Mouse (Mus musculus): ENCODE measurements around the gene Itpkc. TPM values are rescaled to one million over a fixed set of nuclear protein-coding genes. Genes with fewer than 3 reads are reported as not detected.

Gene Itpkc
- total and polyA plus RNA-seq, 2 experiments from 2014 or later: 4.7 to 15.3 TPM

DNA sequence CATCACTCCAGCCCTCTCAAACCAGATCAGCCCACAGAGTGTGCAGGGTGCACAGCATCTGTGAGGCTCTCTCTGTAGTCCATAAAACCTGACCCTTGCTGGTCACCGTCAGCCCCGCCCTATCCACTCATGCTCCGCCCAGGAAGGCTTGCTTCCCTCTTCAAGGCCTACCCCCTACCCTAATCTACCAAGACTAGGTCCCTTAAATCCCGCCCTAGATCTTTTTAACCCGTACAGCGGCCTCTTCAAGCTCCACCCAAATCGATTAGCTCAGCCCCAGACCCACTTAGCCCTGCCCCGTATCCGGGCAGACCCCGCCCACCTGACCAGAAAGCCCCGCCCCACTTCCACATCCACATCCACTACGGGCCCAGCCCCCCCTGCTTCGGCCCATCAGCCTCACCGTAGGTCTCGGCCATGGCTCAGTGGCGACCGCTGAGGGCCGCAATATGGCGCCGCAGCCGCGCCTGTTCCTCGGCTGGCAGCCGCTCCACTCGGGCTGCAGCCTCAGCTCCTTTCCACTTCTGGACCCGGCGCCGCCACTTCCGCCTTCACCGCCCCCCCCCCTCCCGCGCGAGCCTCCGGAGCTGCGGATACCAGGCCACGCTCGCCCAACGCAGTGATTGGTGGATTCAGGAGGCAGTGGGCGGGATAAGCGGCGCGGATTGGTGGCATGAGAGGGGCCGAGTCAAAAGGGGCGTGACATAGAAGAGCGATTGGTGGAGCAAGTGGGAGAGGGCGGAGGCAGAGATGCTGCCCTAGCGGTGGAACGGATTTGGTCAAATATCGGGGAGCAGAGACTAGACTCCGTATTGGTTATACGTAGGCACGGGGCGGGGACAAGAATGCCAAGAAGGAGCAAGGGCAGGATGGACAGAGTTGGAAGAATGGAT, 49.9 kb downstream of the Itpkc start, which contains the start of gene Rab4b:
TSS of gene Rab4b (minus strand) at position 573 of the 893 bp plus-strand sequence.
- Histone ChIP-seq H3K9me3 (ENCODE audit: low read length) (no peaks in the 10 kb centered on the region), H3K27ac (ENCODE audit: low read depth, low read length) (peak within 1 kb of the TSS; percentile 92), H3K36me3 (ENCODE audit: insufficient read depth, low read length) (peaks cover 20% of the 10 kb centered on the region), H3K4me3 (ENCODE audit: low read depth, low read length) (peak within 1 kb of the TSS; percentile 62), H3K4me2 (ENCODE audit: low read depth, low read length, poor library complexity, severe bottlenecking) (peak within 1 kb of the TSS; percentile 58), H3K4me1 (ENCODE audit: insufficient read depth, low read length) (no peaks in the 10 kb centered on the region), H3K27me3 (ENCODE audit: insufficient read depth, low read length) (no peaks in the 10 kb centered on the region), H3K9ac (replicated peaks; ENCODE audit: low read length, poor library complexity, severe bottlenecking) (peak within 1 kb of the TSS; percentile 72)
- DNase-seq (ENCODE audit: low spot score): peak; percentile 99
- peak; percentile 98 for ATAC-seq (ENCODE audit: low FRiP score)
- peak; percentile 82 for TF ChIP-seq CTCF (IDR thresholded peaks at IDR 0.05)
- WGBS: under 1% methylated on average over 52 of the region's 53 CpGs

DNA sequence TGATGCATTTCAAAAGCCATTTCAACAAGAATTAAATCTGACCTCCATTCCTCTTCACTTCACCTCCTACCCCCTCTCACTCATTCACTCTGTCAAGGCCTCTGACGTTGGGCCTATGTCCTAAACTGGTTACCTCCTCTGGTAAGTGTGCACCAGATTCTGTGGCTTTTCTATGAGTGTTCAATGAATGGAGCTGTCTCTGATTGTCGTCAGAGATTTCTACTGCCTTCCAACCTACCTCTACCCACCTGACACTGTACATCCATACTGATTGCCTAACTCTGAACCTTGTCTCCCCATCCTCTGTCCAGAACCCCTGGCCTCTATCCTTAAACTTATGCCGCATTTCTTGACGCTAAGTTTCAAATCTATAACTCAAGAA, 50.5 kb downstream of the Itpkc start:
- WGBS: 15% methylated on average over 4 of the region's 4 CpGs
- no peak; the same call in 1 of the 2 replicates for ATAC-seq (ENCODE audit: low FRiP score)
- TF ChIP-seq CTCF (IDR thresholded peaks at IDR 0.05): no peak

GRCm38 (mm10) chr7:27174896-27175295, 53.6 kb downstream of the Itpkc start:
- ATAC-seq (ENCODE audit: low FRiP score) (no peak), DNase-seq (ENCODE audit: low spot score) (no peak)
- no peak overlapping the region for H3K4me3 ChIP-seq (ENCODE audit: low read depth, low read length)
- H3K9ac ChIP-seq (replicated peaks; ENCODE audit: low read length, poor library complexity, severe bottlenecking): no peak overlapping the region
- H3K27ac ChIP-seq (ENCODE audit: low read depth, low read length): no peak overlapping the region
- no peaks in the 10 kb centered on the region for H3K9me3 ChIP-seq (ENCODE audit: low read length)
- no peaks in the 10 kb centered on the region for H3K4me1 ChIP-seq (ENCODE audit: insufficient read depth, low read length)
- whole genome bisulfite sequencing: 94% methylated on average over 7 of the region's 7 CpGs
- peaks cover 41% of the 10 kb centered on the region for H3K36me3 ChIP-seq (ENCODE audit: insufficient read depth, low read length)
- no peak overlapping the region for H3K4me2 ChIP-seq (ENCODE audit: low read depth, low read length, poor library complexity, severe bottlenecking)
- TF ChIP-seq CTCF (IDR thresholded peaks at IDR 0.05): no peak
- no peaks in the 10 kb centered on the region for H3K27me3 ChIP-seq (ENCODE audit: insufficient read depth, low read length)

More for the DNA sequence above, 50.5 kb downstream of the Itpkc start:
- no peak for DNase-seq (ENCODE audit: low spot score)
- no peaks in the 10 kb centered on the region for H3K4me1 ChIP-seq (ENCODE audit: insufficient read depth, low read length)
- H3K4me2 ChIP-seq (ENCODE audit: low read depth, low read length, poor library complexity, severe bottlenecking): peak overlapping the region; percentile 58
- H3K9ac ChIP-seq (replicated peaks; ENCODE audit: low read length, poor library complexity, severe bottlenecking): peak overlapping the region; percentile 72
- H3K4me3 ChIP-seq (ENCODE audit: low read depth, low read length): peak overlapping the region; percentile 62
- peak overlapping the region; percentile 92 for H3K27ac ChIP-seq (ENCODE audit: low read depth, low read length)
- peaks cover 25% of the 10 kb centered on the region for H3K36me3 ChIP-seq (ENCODE audit: insufficient read depth, low read length)
- no peaks in the 10 kb centered on the region for H3K27me3 ChIP-seq (ENCODE audit: insufficient read depth, low read length)
- H3K9me3 ChIP-seq (ENCODE audit: low read length): no peaks in the 10 kb centered on the region

DNA sequence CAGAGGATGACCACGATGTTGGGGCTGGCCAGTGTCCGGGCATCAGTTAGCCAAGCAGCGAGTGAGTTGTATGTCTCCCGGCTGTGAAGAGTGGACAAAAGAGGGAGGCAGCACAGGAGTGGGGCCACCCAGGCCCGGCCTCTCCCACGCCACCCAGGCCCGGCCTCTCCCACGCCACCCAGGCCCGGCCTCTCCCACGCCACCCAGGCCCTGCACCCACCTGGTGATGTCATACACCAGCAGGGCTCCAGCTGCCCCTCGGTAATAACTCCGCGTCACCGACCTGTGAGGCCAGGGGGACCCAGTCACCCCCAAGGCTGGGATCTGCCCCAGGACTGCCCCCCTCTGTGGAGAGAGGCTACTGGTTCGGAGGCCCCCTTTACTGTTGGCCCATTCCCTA, 54.0 kb downstream of the Itpkc start:
- peaks cover 41% of the 10 kb centered on the region for H3K36me3 ChIP-seq (ENCODE audit: insufficient read depth, low read length)
- H3K27me3 ChIP-seq (ENCODE audit: insufficient read depth, low read length): no peaks in the 10 kb centered on the region
- no peak overlapping the region for H3K4me2 ChIP-seq (ENCODE audit: low read depth, low read length, poor library complexity, severe bottlenecking)
- H3K4me1 ChIP-seq (ENCODE audit: insufficient read depth, low read length): no peaks in the 10 kb centered on the region
- no peak overlapping the region for H3K27ac ChIP-seq (ENCODE audit: low read depth, low read length)
- no peaks in the 10 kb centered on the region for H3K9me3 ChIP-seq (ENCODE audit: low read length)
- H3K9ac ChIP-seq (replicated peaks; ENCODE audit: low read length, poor library complexity, severe bottlenecking): no peak overlapping the region
- no peak for DNase-seq (ENCODE audit: low spot score)
- no peak overlapping the region for H3K4me3 ChIP-seq (ENCODE audit: low read depth, low read length)
- 94% methylated on average over 15 of the region's 15 CpGs for WGBS
- ATAC-seq (ENCODE audit: low FRiP score): no peak
- TF ChIP-seq CTCF (IDR thresholded peaks at IDR 0.05): no peak

DNA sequence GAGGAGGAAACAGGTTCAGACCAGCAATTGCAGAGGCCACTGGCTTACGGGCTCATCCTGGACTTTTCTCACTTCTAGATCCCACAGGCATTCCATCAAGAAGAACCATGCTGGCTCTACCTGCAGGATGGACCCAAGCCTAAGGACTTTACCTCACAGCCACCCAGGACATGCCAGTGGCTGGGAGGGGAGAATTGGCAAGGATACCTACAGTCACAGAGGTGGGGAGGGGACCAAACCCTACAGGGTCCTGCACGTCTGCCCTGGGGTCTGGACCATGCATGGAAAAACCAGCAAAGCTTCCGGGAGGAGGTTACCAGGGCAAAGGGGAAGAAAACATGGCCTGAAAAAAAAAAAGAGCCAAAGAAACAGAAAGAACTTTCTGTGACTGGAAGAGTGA, 57.5 kb downstream of the Itpkc start:
- no peak overlapping the region for H3K4me2 ChIP-seq (ENCODE audit: low read depth, low read length, poor library complexity, severe bottlenecking)
- H3K4me1 ChIP-seq (ENCODE audit: insufficient read depth, low read length): no peaks in the 10 kb centered on the region
- H3K36me3 ChIP-seq (ENCODE audit: insufficient read depth, low read length): peaks cover 41% of the 10 kb centered on the region
- DNase-seq (ENCODE audit: low spot score) (no peak), ATAC-seq (ENCODE audit: low FRiP score) (no peak)
- no peak overlapping the region for H3K9ac ChIP-seq (replicated peaks; ENCODE audit: low read length, poor library complexity, severe bottlenecking)
- no peak for TF ChIP-seq CTCF (IDR thresholded peaks at IDR 0.05)
- no peak overlapping the region for H3K27ac ChIP-seq (ENCODE audit: low read depth, low read length)
- H3K9me3 ChIP-seq (ENCODE audit: low read length): no peaks in the 10 kb centered on the region
- H3K4me3 ChIP-seq (ENCODE audit: low read depth, low read length): no peak overlapping the region
- H3K27me3 ChIP-seq (ENCODE audit: insufficient read depth, low read length): no peaks in the 10 kb centered on the region
- WGBS: 95% methylated on average over 3 of the region's 3 CpGs

GRCm38 (mm10) chr7:27168371-27168770, 60.1 kb downstream of the Itpkc start:
- Histone ChIP-seq H3K9me3 (ENCODE audit: low read length) (no peaks in the 10 kb centered on the region), H3K4me1 (ENCODE audit: insufficient read depth, low read length) (peaks cover 19% of the 10 kb centered on the region), H3K27me3 (ENCODE audit: insufficient read depth, low read length) (no peaks in the 10 kb centered on the region), H3K4me3 (ENCODE audit: low read depth, low read length) (no peak overlapping the region), H3K27ac (ENCODE audit: low read depth, low read length) (no peak overlapping the region), H3K36me3 (ENCODE audit: insufficient read depth, low read length) (peaks cover 28% of the 10 kb centered on the region), H3K4me2 (ENCODE audit: low read depth, low read length, poor library complexity, severe bottlenecking) (no peak overlapping the region), H3K9ac (replicated peaks; ENCODE audit: low read length, poor library complexity, severe bottlenecking) (no peak overlapping the region)
- ATAC-seq (ENCODE audit: low FRiP score) (no peak), DNase-seq (ENCODE audit: low spot score) (no peak)
- 95% methylated on average over 5 of the region's 5 CpGs for WGBS
- no peak for TF ChIP-seq CTCF (IDR thresholded peaks at IDR 0.05)
